In the genomic region with DNA sequence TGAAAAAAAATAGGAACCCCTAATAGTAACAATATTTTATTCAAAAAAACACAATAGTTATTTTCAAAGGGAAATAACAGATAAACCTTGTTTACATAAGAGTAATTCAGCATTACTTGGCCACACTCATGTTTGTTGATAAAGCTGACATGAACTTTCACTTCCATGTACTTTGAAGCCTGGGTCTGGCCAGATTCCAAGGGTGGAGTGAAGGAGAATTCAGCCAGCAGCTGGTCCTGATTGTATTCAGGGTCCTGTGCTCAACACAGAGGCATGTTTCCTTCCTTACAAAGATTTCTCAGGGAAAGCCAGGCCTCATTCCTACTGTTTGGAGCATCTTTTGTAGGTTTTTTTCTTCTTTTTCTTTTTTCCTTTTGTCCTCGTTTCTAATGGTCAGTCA, we compare ENCODE assay signal across 9 mouse cellular contexts.
DNase-seq lines count a peak whose midpoint lies in the region; ATAC-seq and TF ChIP-seq lines count a peak whose summit lies in the region.
"Had no signal": no experiment of that assay in that cellular context is flagged by ENCODE, and none has a peak within 500 bp of the region (broad histone marks: within the 10 kb centered on the region; RNA-seq: fewer than 3 reads in every experiment).

No protein-coding gene starts in this region.

- H3K4me2 ChIP-seq in neural tube, embryonic 11.5 days (ENCODE audit: low read depth): no peak overlapping the region
- no peak overlapping the region for H3K4me2 ChIP-seq in neural tube, embryonic 15.5 days
- H3K4me2 ChIP-seq in kidney, postnatal 0 days (ENCODE audit: low read length): no peak overlapping the region

- intact Hi-C loops in gastrocnemius, postnatal 14 days (cut with DNase I; ENCODE audit: low total_unique reads): no loop called here

- no peak overlapping the region for H3K4me3 ChIP-seq in neural tube, embryonic 11.5 days (ENCODE audit: low read depth, low read length)
- H3K4me3 ChIP-seq in neural tube, embryonic 15.5 days (replicated peaks): no peak overlapping the region
- H3K4me3 ChIP-seq in kidney, postnatal 0 days (replicated peaks; ENCODE audit: low read depth, low read length): no peak overlapping the region
- no peak overlapping the region for H3K4me3 ChIP-seq in thymus, adult 2 months (ENCODE audit: control insufficient read depth, insufficient read depth, low read length)
- H3K4me3 ChIP-seq: erythroblast, embryonic 14.5 days had no signal

- no peaks in the 10 kb centered on the region for H3K4me1 ChIP-seq in neural tube, embryonic 11.5 days (ENCODE audit: control insufficient read depth, insufficient read depth, low read length)
- H3K4me1 ChIP-seq in neural tube, embryonic 15.5 days: no peaks in the 10 kb centered on the region
- no peaks in the 10 kb centered on the region for H3K4me1 ChIP-seq in kidney, postnatal 0 days (replicated peaks; ENCODE audit: insufficient read depth, low read length)
- no peaks in the 10 kb centered on the region for H3K4me1 ChIP-seq in thymus, adult 2 months (replicated peaks; ENCODE audit: control insufficient read depth, insufficient read depth, low read length)

- H3K27ac ChIP-seq in neural tube, embryonic 11.5 days (ENCODE audit: low read depth, low read length): no peak overlapping the region
- no peak overlapping the region for H3K27ac ChIP-seq in neural tube, embryonic 15.5 days (replicated peaks)
- no peak overlapping the region for H3K27ac ChIP-seq in kidney, postnatal 0 days
- H3K27ac ChIP-seq in thymus, adult 2 months (ENCODE audit: control insufficient read depth, insufficient read depth, low read length): no peak overlapping the region

- H3K9me3 ChIP-seq in neural tube, embryonic 11.5 days (ENCODE audit: control insufficient read depth, low read length): no peaks in the 10 kb centered on the region
- H3K9me3 ChIP-seq in neural tube, embryonic 15.5 days (replicated peaks): no peaks in the 10 kb centered on the region
- H3K9me3 ChIP-seq in kidney, postnatal 0 days (replicated peaks; ENCODE audit: low read length): no peaks in the 10 kb centered on the region

- no peak for TF ChIP-seq CTCF in kidney, postnatal 0 days (IDR thresholded peaks at IDR 0.05; ENCODE audit: low read depth)
- TF ChIP-seq CTCF in thymus, adult 2 months (IDR thresholded peaks at IDR 0.05; ENCODE audit: borderline replicate concordance, control insufficient read depth, extremely low read depth, insufficient read depth, low read length, poor library complexity): no peak

- no peak for ATAC-seq in neural tube, embryonic 11.5 days (ENCODE audit: insufficient read depth, low FRiP score, low TSS enrichment)
- ATAC-seq in neural tube, embryonic 15.5 days (ENCODE audit: low FRiP score): no peak
- no peak for ATAC-seq in kidney, postnatal 0 days (replicated peaks; ENCODE audit: low FRiP score, low read depth)

- DNase-seq in neural tube, embryonic 11.5 days (ENCODE audit: low spot score): peak; percentile 46
- DNase-seq in gastrocnemius, postnatal 14 days: peak; percentile 67
- peak; percentile 64 for DNase-seq in kidney, postnatal 0 days (ENCODE audit: low spot score)
- DNase-seq in skeletal muscle tissue, adult 2 months (ENCODE audit: low read depth, low spot score): peak; percentile 81
- no peak for DNase-seq in frontal cortex, postnatal 36 days (ENCODE audit: low spot score in 2 of 2)
- DNase-seq in yolk sac, embryonic 10.5 days (ENCODE audit: low spot score): no peak
- no peak for DNase-seq in thymus, adult 2 months

- H3K9ac ChIP-seq in neural tube, embryonic 11.5 days (ENCODE audit: low read length): no peak overlapping the region
- no peak overlapping the region for H3K9ac ChIP-seq in neural tube, embryonic 15.5 days (replicated peaks)
- H3K9ac ChIP-seq in kidney, postnatal 0 days (ENCODE audit: low read depth, low read length): no peak overlapping the region

- H3K27me3 ChIP-seq in neural tube, embryonic 11.5 days (ENCODE audit: control insufficient read depth, insufficient read depth, low read length): no peaks in the 10 kb centered on the region
- no peaks in the 10 kb centered on the region for H3K27me3 ChIP-seq in neural tube, embryonic 15.5 days (replicated peaks)
- H3K27me3 ChIP-seq in kidney, postnatal 0 days (ENCODE audit: insufficient read depth, low read length): no peaks in the 10 kb centered on the region
- no peaks in the 10 kb centered on the region for H3K27me3 ChIP-seq in thymus, adult 2 months (ENCODE audit: control insufficient read depth, insufficient read depth, low read length)

- WGBS in neural tube, embryonic 11.5 days: 53% methylated on average over 1 of the region's 1 CpGs
- WGBS in neural tube, embryonic 15.5 days: 48% methylated on average over 1 of the region's 1 CpGs
- 42% methylated on average over 1 of the region's 1 CpGs for WGBS in kidney, postnatal 0 days
- WGBS in thymus, adult 2 months: 77% methylated on average over 1 of the region's 1 CpGs

- H3K36me3 ChIP-seq in neural tube, embryonic 11.5 days (ENCODE audit: control insufficient read depth, insufficient read depth, low read length): no peaks in the 10 kb centered on the region
- H3K36me3 ChIP-seq in neural tube, embryonic 15.5 days: no peaks in the 10 kb centered on the region
- no peaks in the 10 kb centered on the region for H3K36me3 ChIP-seq in kidney, postnatal 0 days (ENCODE audit: insufficient read depth, low read length)
- no peaks in the 10 kb centered on the region for H3K36me3 ChIP-seq in thymus, adult 2 months (ENCODE audit: control insufficient read depth, insufficient read depth, low read length)

- TF ChIP-seq POLR2A in thymus, adult 2 months (IDR thresholded peaks at IDR 0.05; ENCODE audit: control insufficient read depth, extremely low read depth, insufficient read depth, low read length, poor library complexity): no peak

Comparison
In these comparisons a context has a peak if more than half of its experiments do, and no peak if none do; other contexts are left out.
1. DNase-seq: peak in neural tube, embryonic 11.5 days (single experiment), gastrocnemius, postnatal 14 days (single experiment), kidney, postnatal 0 days (single experiment) and skeletal muscle tissue, adult 2 months (single experiment); none in frontal cortex, postnatal 36 days (0 of 2), yolk sac, embryonic 10.5 days (single experiment) and thymus, adult 2 months (single experiment).